Mouse (Mus musculus): ENCODE measurements around the gene Rasa4.
A peak's percentile ranks its signal among the peaks of the same experiment; 100 is the strongest.
"Not testable (repeated sequence)": the region's sequence is repeated elsewhere in the genome, so short reads cannot be mapped to it uniquely, and the experiment has no call there.

The Rasa4 gene

DNA sequence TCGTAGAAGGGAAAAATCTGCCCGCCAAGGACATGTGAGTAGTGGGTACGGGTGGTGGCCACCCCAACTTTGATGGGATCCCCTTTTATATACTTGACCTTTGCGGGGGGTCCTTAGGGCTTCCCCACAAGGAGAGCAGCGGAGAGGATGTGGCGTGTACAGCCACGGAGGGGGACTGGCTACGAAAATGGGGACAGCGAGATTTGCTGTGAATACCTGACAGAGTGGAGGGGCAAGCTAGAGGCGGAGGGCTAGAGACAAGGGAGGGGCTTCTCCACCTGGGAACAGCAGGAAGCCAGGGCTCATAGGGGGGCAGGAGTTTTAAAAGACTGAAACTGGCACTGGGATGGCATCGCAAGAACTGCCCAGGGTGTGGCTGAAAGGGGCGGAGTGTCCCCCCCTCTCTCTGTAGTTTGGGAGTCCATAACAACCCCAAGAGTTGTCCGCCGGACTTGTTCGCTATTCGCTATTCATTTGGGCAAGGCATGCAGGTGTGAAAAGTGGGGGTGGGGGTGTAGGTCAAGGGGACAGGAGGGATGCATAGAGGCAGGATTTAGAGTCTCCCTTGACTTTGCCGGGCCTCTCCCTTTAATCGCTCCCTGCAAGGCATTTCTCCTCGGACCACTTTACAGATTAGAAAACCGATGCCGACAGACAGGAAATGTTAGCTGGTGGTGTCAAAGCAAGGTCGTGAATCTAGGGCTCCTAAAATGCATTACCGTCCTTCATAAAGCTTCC is 597 bp downstream of the Rasa4 start:
- H3K36me3 ChIP-seq (ENCODE audit: control insufficient read depth, insufficient read depth, low read length, poor library complexity, severe bottlenecking): no peaks in the 10 kb centered on the region
- no peaks in the 10 kb centered on the region for H3K27me3 ChIP-seq (ENCODE audit: control insufficient read depth, insufficient read depth, low read length, poor library complexity, severe bottlenecking)
- DNase-seq (ENCODE audit: low read depth, low spot score): peak; percentile 43

- no peaks in the 10 kb centered on the region for H3K36me3 ChIP-seq (ENCODE audit: control insufficient read depth, insufficient read depth, low read length, poor library complexity, severe bottlenecking)
- peak; percentile 70 for DNase-seq (ENCODE audit: low read depth, low spot score)
These were observed 1.4 kb downstream of the Rasa4 start for GRCm38 (mm10) chr5:136084891-136085651.

GRCm38 (mm10) chr5:136086290-136086689 is 2.6 kb downstream of the Rasa4 start:
- Histone ChIP-seq H3K27me3 (ENCODE audit: control insufficient read depth, insufficient read depth, low read length, poor library complexity, severe bottlenecking) (no peaks in the 10 kb centered on the region), H3K36me3 (ENCODE audit: control insufficient read depth, insufficient read depth, low read length, poor library complexity, severe bottlenecking) (no peaks in the 10 kb centered on the region)
- no peak for DNase-seq (ENCODE audit: low read depth, low spot score)

More at GRCm38 (mm10) chr5:136084891-136085651, 1.4 kb downstream of the Rasa4 start:
- no peaks in the 10 kb centered on the region for H3K27me3 ChIP-seq (ENCODE audit: control insufficient read depth, insufficient read depth, low read length, poor library complexity, severe bottlenecking)

GRCm38 (mm10) chr5:136088821-136089575 is 5.3 kb downstream of the Rasa4 start:
- Histone ChIP-seq H3K36me3 (ENCODE audit: control insufficient read depth, insufficient read depth, low read length, poor library complexity, severe bottlenecking) (no peaks in the 10 kb centered on the region), H3K27me3 (ENCODE audit: control insufficient read depth, insufficient read depth, low read length, poor library complexity, severe bottlenecking) (no peaks in the 10 kb centered on the region)
- no peak for DNase-seq (ENCODE audit: low read depth, low spot score)

- DNase-seq (ENCODE audit: low read depth, low spot score): no peak
- Histone ChIP-seq H3K27me3 (ENCODE audit: control insufficient read depth, insufficient read depth, low read length, poor library complexity, severe bottlenecking) (no peaks in the 10 kb centered on the region), H3K36me3 (ENCODE audit: control insufficient read depth, insufficient read depth, low read length, poor library complexity, severe bottlenecking) (no peaks in the 10 kb centered on the region)
These were observed 8.2 kb downstream of the Rasa4 start for GRCm38 (mm10) chr5:136091927-136092326.

DNA sequence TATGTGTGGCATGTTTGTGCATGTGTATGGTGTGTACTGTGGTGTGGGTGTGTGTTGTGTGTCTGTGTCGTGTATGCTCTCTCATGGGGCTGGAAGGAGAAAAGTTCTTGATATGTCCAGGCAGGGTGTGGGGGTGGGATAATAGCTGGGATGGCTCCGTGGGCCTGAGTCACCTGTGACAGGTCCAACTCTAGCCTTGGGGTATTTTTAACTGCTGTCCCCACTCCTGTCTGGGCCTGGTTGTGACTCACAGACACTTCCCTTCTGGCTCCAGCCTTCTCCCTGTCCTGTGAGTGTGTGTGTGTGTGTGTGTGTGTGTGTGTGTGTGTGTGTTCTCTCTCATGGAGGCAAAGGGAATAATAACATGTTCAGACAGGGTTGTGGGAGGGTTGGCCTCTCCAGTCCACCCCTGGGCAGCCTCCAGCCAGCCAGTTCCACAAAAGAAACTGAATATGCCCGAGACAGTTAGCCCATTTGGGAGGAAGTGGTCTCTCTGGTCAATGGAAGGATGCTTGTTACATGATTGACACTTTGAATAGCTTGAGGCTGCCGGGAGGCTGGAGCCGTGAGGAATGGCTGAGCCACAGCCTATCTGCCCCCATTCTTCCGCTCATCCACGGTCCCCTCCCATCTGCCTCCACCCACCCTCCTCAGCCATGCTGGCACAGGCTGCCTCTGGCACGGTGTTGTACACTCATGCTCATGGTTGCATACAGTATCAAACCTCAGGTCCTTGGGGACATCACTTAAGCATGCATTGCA is 10.7 kb downstream of the Rasa4 start:
- Histone ChIP-seq H3K27me3 (ENCODE audit: control insufficient read depth, insufficient read depth, low read length, poor library complexity, severe bottlenecking) (no peaks in the 10 kb centered on the region), H3K36me3 (ENCODE audit: control insufficient read depth, insufficient read depth, low read length, poor library complexity, severe bottlenecking) (no peaks in the 10 kb centered on the region)
- DNase-seq (ENCODE audit: low read depth, low spot score): no peak

- no peaks in the 10 kb centered on the region for H3K27me3 ChIP-seq (ENCODE audit: control insufficient read depth, insufficient read depth, low read length, poor library complexity, severe bottlenecking)
These were observed 11.4 kb downstream of the Rasa4 start for GRCm38 (mm10) chr5:136095089-136095488.

DNA sequence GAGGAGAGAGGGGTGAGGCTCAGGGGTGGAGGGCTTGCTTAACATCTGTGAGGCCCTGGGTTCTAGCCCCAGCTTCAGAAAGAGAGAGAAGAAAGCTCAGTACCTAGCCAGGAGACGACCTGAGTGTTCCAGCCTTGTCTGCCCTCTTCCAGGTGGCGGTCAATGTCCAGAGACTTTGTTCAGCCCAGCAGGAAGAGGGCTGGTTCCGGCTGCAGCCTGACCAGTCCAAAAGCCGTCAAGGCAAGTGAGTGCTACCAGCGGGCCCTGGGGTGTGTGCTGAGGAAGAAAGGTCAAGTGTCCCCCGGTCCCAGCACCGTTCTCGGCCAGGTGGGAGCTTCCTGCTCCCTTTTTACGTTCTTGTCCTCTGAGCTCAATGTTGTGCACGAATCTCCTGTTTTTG is 14.8 kb downstream of the Rasa4 start:
- no peak for DNase-seq (ENCODE audit: low read depth, low spot score)
- Histone ChIP-seq H3K36me3 (ENCODE audit: control insufficient read depth, insufficient read depth, low read length, poor library complexity, severe bottlenecking) (no peaks in the 10 kb centered on the region), H3K27me3 (ENCODE audit: control insufficient read depth, insufficient read depth, low read length, poor library complexity, severe bottlenecking) (no peaks in the 10 kb centered on the region)

More at GRCm38 (mm10) chr5:136095089-136095488, 11.4 kb downstream of the Rasa4 start:
- no peak for DNase-seq (ENCODE audit: low read depth, low spot score)
- no peaks in the 10 kb centered on the region for H3K36me3 ChIP-seq (ENCODE audit: control insufficient read depth, insufficient read depth, low read length, poor library complexity, severe bottlenecking)

- Histone ChIP-seq H3K27me3 (ENCODE audit: control insufficient read depth, insufficient read depth, low read length, poor library complexity, severe bottlenecking) (no peaks in the 10 kb centered on the region), H3K36me3 (ENCODE audit: control insufficient read depth, insufficient read depth, low read length, poor library complexity, severe bottlenecking) (no peaks in the 10 kb centered on the region)
- DNase-seq (ENCODE audit: low read depth, low spot score): peak; percentile 83
These were observed 18.5 kb downstream of the Rasa4 start for GRCm38 (mm10) chr5:136102099-136102820.

DNA sequence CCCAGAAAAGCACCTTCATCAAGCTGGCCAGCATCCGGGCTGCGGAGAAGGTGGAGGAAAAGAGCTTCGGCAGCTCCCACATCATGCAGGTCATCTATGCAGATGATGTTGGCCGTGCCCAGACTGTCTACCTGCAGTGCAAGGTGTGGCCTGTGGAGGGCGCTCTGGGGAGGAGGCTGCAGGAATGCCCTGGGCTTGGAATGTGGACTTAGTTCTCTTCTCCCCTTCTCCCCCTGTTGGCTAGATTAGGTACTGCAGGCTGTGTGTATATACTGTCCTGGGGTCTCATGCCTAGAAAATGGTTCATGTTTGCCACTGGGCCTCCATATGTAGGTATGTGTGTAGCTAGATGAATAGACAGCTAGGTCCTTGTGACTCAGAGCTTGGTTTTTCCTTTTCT is 20.8 kb downstream of the Rasa4 start:
- H3K27me3 ChIP-seq (ENCODE audit: control insufficient read depth, insufficient read depth, low read length, poor library complexity, severe bottlenecking): no peaks in the 10 kb centered on the region
- no peaks in the 10 kb centered on the region for H3K36me3 ChIP-seq (ENCODE audit: control insufficient read depth, insufficient read depth, low read length, poor library complexity, severe bottlenecking)
- DNase-seq (ENCODE audit: low read depth, low spot score): peak; percentile 56

DNA sequence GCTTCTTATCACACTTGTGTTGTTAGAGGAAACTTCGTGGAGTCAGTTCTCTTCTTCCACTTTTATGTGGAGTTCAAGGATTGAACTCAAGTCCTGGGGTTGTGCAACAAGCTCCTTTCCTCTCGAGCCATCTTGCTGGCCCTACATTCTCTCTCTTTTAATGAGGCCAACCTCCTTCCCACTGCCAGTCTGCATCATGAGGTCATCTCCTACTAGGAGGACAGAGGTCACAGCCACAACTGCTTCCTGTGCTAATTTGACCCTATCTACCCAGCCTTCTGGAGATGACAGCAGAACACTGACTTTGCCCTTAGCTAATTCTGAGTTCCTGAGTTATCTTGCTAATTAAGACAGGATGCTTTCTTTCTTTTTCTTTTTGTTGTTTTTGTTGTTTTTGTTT is 24.8 kb downstream of the Rasa4 start:
- no peak for DNase-seq (ENCODE audit: low read depth, low spot score)

DNA sequence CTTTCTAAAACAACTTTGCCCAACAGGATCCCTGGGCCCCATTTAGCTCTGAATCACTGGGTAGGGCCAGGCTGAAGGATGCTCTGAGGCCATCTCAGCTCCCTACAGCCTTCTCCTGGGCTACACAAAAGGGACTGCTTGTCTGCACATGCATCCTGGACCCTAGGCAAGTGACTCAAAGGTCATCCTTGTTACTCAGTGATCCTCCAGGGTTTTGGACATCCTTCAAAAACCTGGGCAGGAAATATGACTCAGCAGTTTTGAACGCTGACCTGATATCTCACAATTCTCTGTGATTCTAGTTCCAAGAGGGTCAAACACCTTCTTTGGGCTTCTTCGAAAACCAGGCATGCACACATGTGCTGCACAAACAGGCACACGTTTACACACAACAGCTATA is 25.3 kb downstream of the Rasa4 start:
- no peak for DNase-seq (ENCODE audit: low read depth, low spot score)
- H3K36me3 ChIP-seq (ENCODE audit: control insufficient read depth, insufficient read depth, low read length, poor library complexity, severe bottlenecking): no peaks in the 10 kb centered on the region
- no peaks in the 10 kb centered on the region for H3K27me3 ChIP-seq (ENCODE audit: control insufficient read depth, insufficient read depth, low read length, poor library complexity, severe bottlenecking)

More for the DNA sequence above, 24.8 kb downstream of the Rasa4 start:
- Histone ChIP-seq H3K27me3 (ENCODE audit: control insufficient read depth, insufficient read depth, low read length, poor library complexity, severe bottlenecking) (no peaks in the 10 kb centered on the region), H3K36me3 (ENCODE audit: control insufficient read depth, insufficient read depth, low read length, poor library complexity, severe bottlenecking) (no peaks in the 10 kb centered on the region)

- not testable (repeated sequence) for H3K36me3 ChIP-seq (ENCODE audit: control insufficient read depth, insufficient read depth, low read length, poor library complexity, severe bottlenecking); DNase-seq (ENCODE audit: low read depth, low spot score); H3K27me3 ChIP-seq (ENCODE audit: control insufficient read depth, insufficient read depth, low read length, poor library complexity, severe bottlenecking)
These were observed 29.8 kb downstream of the Rasa4 start for GRCm38 (mm10) chr5:136113546-136113945.

Data from splenic B cell, adult 2 months (primary cell).